Mouse (Mus musculus): Measurements from ENCODE around the gene Ubc. TPM values are rescaled to one million over a fixed set of nuclear protein-coding genes. Genes with fewer than 3 reads are reported as not detected.

The Ubc gene
- polyA plus RNA-seq, 2 experiments = 221 to 313 TPM

GRCm38 (mm10) chr5:125385215-125385940 is 4.6 kb downstream of the Ubc start:
- H3K9ac ChIP-seq (replicated peaks) = no peak overlapping the region
- no peak for DNase-seq (ENCODE audit: low read depth in 3 of 3, low spot score in 3 of 3)
- no peak overlapping the region for H3K4me3 ChIP-seq (ENCODE audit: insufficient read depth in 1 of 2, low read depth in 2 of 2, low read length in 2 of 2)
- H3K4me1 ChIP-seq (replicated peaks; ENCODE audit: control insufficient read depth in 2 of 2, insufficient read depth in 2 of 2, low read length in 1 of 2) = peaks cover 2 to 8% of the 10 kb centered on the region in 2 experiments
- H3K9me3 ChIP-seq (ENCODE audit: control insufficient read depth, low read length) = no peaks in the 10 kb centered on the region
- no peak overlapping the region for H3K27ac ChIP-seq
- WGBS (ENCODE audit: insufficient replicate concordance) = 69% methylated on average over 8 of the region's 8 CpGs
- TF ChIP-seq CTCF (IDR thresholded peaks at IDR 0.05; ENCODE audit: low read depth) (no peak), EP300 (IDR thresholded peaks at IDR 0.05; ENCODE audit: low read depth) (no peak)
- H3K4me2 ChIP-seq (ENCODE audit: low read depth) = no peak overlapping the region; the same call in 1 of the 2 replicates
- ATAC-seq (ENCODE audit: insufficient read depth) = no peak
- no peaks in the 10 kb centered on the region for H3K27me3 ChIP-seq (ENCODE audit: control insufficient read depth, insufficient read depth, low read length)
- peaks cover 24% of the 10 kb centered on the region for H3K36me3 ChIP-seq (replicated peaks; ENCODE audit: control insufficient read depth, insufficient read depth, low read depth)

DNA sequence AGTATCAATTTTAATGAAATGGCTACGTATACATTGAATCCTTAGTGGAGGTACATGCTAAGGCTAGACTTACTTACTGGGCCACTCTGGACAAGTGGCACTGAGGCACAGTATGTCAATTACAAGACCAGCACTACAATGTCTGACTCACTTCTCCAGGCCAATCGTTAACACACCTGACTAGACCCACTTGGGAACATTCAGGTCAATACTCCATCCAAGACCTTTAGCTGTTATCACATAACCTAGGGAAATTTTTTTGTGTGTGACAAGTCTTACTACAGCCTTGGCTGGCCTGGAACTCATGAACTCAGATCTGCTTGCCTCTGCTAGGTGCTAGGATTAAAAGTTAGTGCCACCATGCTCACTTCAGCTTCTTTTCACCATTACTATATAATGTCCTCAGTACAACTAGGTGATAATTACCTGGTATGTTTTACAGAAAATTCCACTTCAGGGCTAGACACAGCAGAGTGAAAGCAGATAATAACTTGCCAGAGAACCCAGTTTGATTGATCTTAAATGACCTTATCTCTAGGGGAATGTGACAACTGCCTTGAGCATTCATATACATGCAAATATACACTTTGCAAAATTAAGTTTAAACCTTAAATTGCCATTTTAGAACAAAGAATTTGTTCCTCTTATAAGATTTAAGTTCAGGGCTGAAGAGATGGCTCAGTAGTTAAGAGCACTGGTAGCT is 5.3 kb downstream of the Ubc start:
- WGBS (ENCODE audit: insufficient replicate concordance) = 76% methylated on average over 2 of the region's 2 CpGs
- Histone ChIP-seq H3K9me3 (ENCODE audit: control insufficient read depth, low read length) (no peaks in the 10 kb centered on the region), H3K9ac (replicated peaks) (no peak overlapping the region), H3K4me1 (replicated peaks; ENCODE audit: control insufficient read depth in 2 of 2, insufficient read depth in 2 of 2, low read length in 1 of 2) (peaks cover 0 to 6% of the 10 kb centered on the region in 2 experiments; a peak in 3 of 4 replicates), H3K27me3 (ENCODE audit: control insufficient read depth, insufficient read depth, low read length) (no peaks in the 10 kb centered on the region), H3K27ac (no peak overlapping the region), H3K36me3 (replicated peaks; ENCODE audit: control insufficient read depth, insufficient read depth, low read depth) (peaks cover 24% of the 10 kb centered on the region), H3K4me3 (ENCODE audit: insufficient read depth in 1 of 2, low read depth in 2 of 2, low read length in 2 of 2) (no peak overlapping the region), H3K4me2 (ENCODE audit: low read depth) (no peak overlapping the region)
- TF ChIP-seq CTCF (IDR thresholded peaks at IDR 0.05; ENCODE audit: low read depth) (no peak), EP300 (IDR thresholded peaks at IDR 0.05; ENCODE audit: low read depth) (no peak)
- DNase-seq (ENCODE audit: low read depth in 3 of 3, low spot score in 3 of 3) (no peak), ATAC-seq (ENCODE audit: insufficient read depth) (no peak)

DNA sequence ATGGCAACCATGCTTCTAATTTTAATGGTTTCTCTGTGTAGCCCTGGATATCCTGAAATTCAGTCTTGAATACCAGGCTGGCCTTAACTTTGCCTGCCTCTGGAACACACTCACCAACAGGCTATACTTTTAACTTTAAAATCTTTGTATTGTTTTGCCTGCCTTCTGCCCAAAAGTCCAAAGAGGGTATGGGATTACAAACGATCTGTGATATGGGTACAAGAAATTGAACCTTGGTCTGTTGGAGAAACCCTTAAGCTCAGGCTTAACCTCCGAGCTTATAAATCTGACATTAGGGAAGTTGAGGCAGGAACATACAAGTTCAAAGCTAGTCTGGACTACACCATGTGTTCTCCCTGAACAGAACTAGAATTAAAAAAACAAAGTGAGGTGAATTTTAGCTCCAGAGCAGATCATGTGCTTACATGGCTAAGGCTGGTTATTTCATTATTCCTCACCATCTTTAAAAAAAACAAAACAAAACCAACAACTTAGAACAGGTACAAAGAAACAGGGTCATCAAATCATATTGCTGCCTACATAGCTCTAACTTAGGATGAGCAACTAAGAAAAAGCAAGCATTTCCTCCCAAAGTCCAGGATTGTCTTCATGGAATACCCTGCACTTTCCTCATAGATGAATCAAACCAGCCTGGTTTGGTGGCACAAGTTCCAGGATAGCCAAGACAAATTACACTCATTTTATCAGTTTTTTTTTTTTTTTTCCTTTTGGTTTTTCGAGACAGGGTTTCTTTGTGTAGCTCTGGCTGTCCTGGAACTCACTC is 6.2 kb downstream of the Ubc start:
- 61% methylated on average over 3 of the region's 3 CpGs for WGBS (ENCODE audit: insufficient replicate concordance)

DNA sequence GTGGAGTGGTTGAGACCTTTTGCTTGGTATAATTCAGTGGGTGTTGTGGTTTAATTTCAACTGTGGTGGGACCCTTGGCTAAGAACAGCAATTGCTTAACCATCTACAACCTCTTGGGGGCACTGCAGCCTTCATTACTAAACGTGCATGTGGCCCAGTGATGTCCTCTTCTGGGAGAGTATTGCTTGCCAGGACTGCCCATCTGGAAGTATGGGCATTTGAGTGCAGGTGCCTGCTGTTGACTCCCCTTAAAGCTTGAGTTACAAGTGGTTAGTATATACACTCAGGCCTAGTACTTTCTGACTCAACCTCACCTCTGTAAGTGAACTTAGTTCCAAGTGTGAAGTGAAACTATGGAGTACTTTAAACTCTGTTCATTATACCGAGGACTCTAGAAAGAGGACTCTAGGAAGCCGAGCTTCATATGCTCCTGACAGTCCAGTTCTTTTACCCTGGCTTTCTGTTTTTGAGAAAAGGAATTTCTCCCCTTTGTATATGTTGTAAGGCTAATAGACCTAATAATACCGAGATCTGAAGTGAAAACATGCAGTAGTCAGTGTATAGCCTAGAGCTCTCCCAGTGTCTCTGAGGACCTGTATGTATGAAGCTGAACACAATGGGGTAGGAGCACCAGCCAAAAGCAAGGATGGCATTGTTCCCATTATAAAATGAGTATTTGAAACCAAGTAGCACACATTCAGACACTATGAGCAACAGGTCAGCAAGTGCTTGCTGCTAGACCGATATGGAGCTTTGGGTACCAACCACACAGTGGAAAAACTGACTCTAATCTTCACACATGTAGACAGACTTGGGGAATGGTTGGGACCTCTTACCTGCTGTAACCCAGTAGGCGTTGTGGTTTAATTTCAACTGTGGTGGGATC is 7.1 kb downstream of the Ubc start:
- ATAC-seq (ENCODE audit: insufficient read depth) (peak; percentile 55), DNase-seq (ENCODE audit: low read depth in 3 of 3, low spot score in 3 of 3) (no peak)
- TF ChIP-seq CTCF (IDR thresholded peaks at IDR 0.05; ENCODE audit: low read depth) = peak; percentile 77
- TF ChIP-seq EP300 (IDR thresholded peaks at IDR 0.05; ENCODE audit: low read depth) = no peak
- H3K4me1 ChIP-seq (replicated peaks; ENCODE audit: control insufficient read depth in 2 of 2, insufficient read depth in 2 of 2, low read length in 1 of 2) = no peaks in the 10 kb centered on the region
- 44% methylated on average over 6 of the region's 6 CpGs for WGBS (ENCODE audit: insufficient replicate concordance)
- no peaks in the 10 kb centered on the region for H3K9me3 ChIP-seq (ENCODE audit: control insufficient read depth, low read length)
- H3K4me3 ChIP-seq (ENCODE audit: insufficient read depth in 1 of 2, low read depth in 2 of 2, low read length in 2 of 2) = no peak overlapping the region
- H3K4me2 ChIP-seq (ENCODE audit: low read depth) = no peak overlapping the region
- H3K9ac ChIP-seq (replicated peaks) = no peak overlapping the region
- H3K36me3 ChIP-seq (replicated peaks; ENCODE audit: control insufficient read depth, insufficient read depth, low read depth) = peaks cover 17% of the 10 kb centered on the region
- no peak overlapping the region for H3K27ac ChIP-seq
- H3K27me3 ChIP-seq (ENCODE audit: control insufficient read depth, insufficient read depth, low read length) = no peaks in the 10 kb centered on the region

More for the DNA sequence above, 6.2 kb downstream of the Ubc start:
- no peak for TF ChIP-seq EP300 (IDR thresholded peaks at IDR 0.05; ENCODE audit: low read depth)
- TF ChIP-seq CTCF (IDR thresholded peaks at IDR 0.05; ENCODE audit: low read depth) = no peak
- H3K27ac ChIP-seq = no peak overlapping the region
- H3K9me3 ChIP-seq (ENCODE audit: control insufficient read depth, low read length) = no peaks in the 10 kb centered on the region
- peaks cover 24% of the 10 kb centered on the region for H3K36me3 ChIP-seq (replicated peaks; ENCODE audit: control insufficient read depth, insufficient read depth, low read depth)
- H3K4me2 ChIP-seq (ENCODE audit: low read depth) = no peak overlapping the region
- no peaks in the 10 kb centered on the region for H3K27me3 ChIP-seq (ENCODE audit: control insufficient read depth, insufficient read depth, low read length)
- H3K9ac ChIP-seq (replicated peaks) = no peak overlapping the region
- ATAC-seq (ENCODE audit: insufficient read depth) (no peak), DNase-seq (ENCODE audit: low read depth in 3 of 3, low spot score in 3 of 3) (no peak)
- H3K4me3 ChIP-seq (ENCODE audit: insufficient read depth in 1 of 2, low read depth in 2 of 2, low read length in 2 of 2) = no peak overlapping the region
- H3K4me1 ChIP-seq (replicated peaks; ENCODE audit: control insufficient read depth in 2 of 2, insufficient read depth in 2 of 2, low read length in 1 of 2) = peaks cover 0 to 6% of the 10 kb centered on the region in 2 experiments; a peak in 3 of 4 replicates
